Mouse (Mus musculus): ENCODE measurements around the gene Mfap5. TPM values are rescaled to one million over a fixed set of nuclear protein-coding genes. Genes with fewer than 3 reads are reported as not detected.

Mfap5 gene
- polyA plus RNA-seq, 1 experiment from 2014 or later, result 0.55 TPM

DNA sequence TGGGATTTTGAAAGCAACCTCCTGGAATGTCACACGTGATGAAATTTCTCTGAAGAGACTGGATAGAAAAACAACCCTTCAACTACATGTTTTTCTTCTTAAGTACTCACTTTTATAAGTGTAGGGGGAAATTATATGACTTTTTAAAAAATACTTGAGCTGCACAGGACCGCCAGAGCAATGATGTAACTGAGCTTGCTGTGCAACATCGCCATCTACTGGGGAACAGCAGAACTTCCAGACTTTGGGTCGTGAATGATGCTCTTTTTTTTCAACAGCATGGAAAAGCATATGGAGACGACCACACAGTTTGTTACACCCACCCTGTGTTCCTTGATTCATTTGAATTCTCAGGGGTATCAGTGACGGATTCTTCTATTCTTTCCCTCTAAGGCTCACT lies 56.8 kb downstream of the Mfap5 start:
- H3K9ac ChIP-seq (replicated peaks), result no peak overlapping the region
- DNase-seq (peak; percentile 58), ATAC-seq (no peak)
- no peaks in the 10 kb centered on the region for H3K36me3 ChIP-seq (replicated peaks; ENCODE audit: insufficient read depth, low read length)
- WGBS (ENCODE audit: insufficient replicate concordance), result 1% methylated on average over 6 of the region's 6 CpGs
- TF ChIP-seq CTCF (IDR thresholded peaks at IDR 0.05; ENCODE audit: low read depth) (peak; percentile 89), EP300 (IDR thresholded peaks at IDR 0.05; ENCODE audit: low read depth) (no peak)
- H3K4me1 ChIP-seq (ENCODE audit: insufficient read depth), result no peaks in the 10 kb centered on the region; the same call in 1 of the 2 replicates
- no peak overlapping the region for H3K4me3 ChIP-seq (ENCODE audit: low read depth, low read length)
- no peaks in the 10 kb centered on the region for H3K9me3 ChIP-seq (ENCODE audit: low read length)
- no peak overlapping the region for H3K4me2 ChIP-seq (ENCODE audit: low read depth, low read length)
- H3K27me3 ChIP-seq (ENCODE audit: insufficient read depth, low read length), result peaks cover 14% of the 10 kb centered on the region; the same call in 1 of the 2 replicates
- no peak overlapping the region for H3K27ac ChIP-seq (ENCODE audit: low read depth)

DNA sequence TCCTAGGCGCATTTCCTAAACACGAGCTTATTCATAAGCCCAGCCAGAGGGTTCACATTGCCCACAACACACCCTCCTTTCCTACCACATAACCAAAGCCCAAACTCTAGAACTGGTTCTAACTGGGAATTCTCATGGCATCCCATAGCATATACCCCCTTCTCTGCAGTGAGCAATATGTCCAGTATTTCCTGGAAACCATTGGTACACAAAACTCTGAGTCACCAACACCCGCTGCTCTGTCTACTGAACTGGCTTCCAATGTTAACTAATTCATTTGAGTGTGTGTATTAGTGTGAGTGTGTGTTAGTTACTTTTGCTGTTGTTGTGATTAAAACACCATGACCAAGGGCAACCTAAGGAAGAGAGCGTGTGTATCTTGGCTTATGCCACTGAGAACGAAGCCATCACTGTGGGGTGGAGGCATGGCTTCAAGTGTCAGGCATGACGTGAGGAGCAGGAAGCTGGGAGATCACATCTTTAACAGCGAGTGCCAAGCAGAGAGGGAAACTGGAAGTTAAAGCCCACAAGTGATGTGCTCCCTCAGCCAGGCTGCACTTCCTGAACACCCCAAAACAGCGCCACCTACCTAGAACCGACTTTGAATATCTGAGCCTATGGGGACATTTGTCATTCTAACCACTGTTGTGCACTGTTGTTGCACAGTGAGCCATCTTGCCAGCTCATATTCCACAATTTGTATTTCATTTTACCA lies 59.6 kb downstream of the Mfap5 start:
- Histone ChIP-seq H3K4me1 (ENCODE audit: insufficient read depth) (no peaks in the 10 kb centered on the region), H3K9ac (replicated peaks) (no peak overlapping the region), H3K4me3 (ENCODE audit: low read depth, low read length) (no peak overlapping the region), H3K27ac (ENCODE audit: low read depth) (no peak overlapping the region; the same call in 1 of the 2 replicates), H3K9me3 (ENCODE audit: low read length) (no peaks in the 10 kb centered on the region), H3K27me3 (ENCODE audit: insufficient read depth, low read length) (peaks cover 14% of the 10 kb centered on the region; the same call in 1 of the 2 replicates), H3K4me2 (ENCODE audit: low read depth, low read length) (no peak overlapping the region), H3K36me3 (replicated peaks; ENCODE audit: insufficient read depth, low read length) (no peaks in the 10 kb centered on the region)
- no peak for ATAC-seq
- TF ChIP-seq EP300 (IDR thresholded peaks at IDR 0.05; ENCODE audit: low read depth), result no peak
- TF ChIP-seq CTCF (IDR thresholded peaks at IDR 0.05; ENCODE audit: low read depth), result peak; percentile 22; the same call in 1 of the 2 replicates
- 75% methylated on average over 9 of the region's 9 CpGs for WGBS (ENCODE audit: insufficient replicate concordance)
- DNase-seq, result no peak

DNA sequence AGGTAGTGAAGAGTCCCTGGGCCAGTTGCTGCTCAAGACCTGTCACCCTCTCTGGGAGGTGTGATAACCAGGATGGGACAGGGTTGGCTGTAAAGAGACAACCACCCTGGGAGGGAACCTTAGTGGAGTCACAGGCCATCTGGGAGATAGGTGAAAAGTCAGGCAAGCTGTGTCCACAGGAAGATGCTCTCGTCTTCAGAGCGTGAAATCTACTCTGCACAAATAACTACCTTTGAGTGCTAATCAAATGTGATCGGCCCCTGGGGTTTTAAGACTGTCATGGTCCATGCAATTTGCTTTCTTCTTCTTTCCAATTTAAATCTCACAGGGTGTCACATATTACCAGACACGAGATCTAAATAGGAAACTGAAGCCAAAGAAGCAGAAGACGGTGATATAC lies 63.5 kb downstream of the Mfap5 start:
- H3K27ac ChIP-seq (ENCODE audit: low read depth), result no peak overlapping the region
- WGBS (ENCODE audit: insufficient replicate concordance), result 62% methylated on average over 5 of the region's 5 CpGs
- 0 out of 2 replicates have a peak, but pooled peaks cover 5% of the 10 kb centered on the region for H3K27me3 ChIP-seq (ENCODE audit: insufficient read depth, low read length)
- no peaks in the 10 kb centered on the region for H3K9me3 ChIP-seq (ENCODE audit: low read length)
- TF ChIP-seq EP300 (IDR thresholded peaks at IDR 0.05; ENCODE audit: low read depth) (no peak), CTCF (IDR thresholded peaks at IDR 0.05; ENCODE audit: low read depth) (no peak)
- H3K4me3 ChIP-seq (ENCODE audit: low read depth, low read length), result no peak overlapping the region
- DNase-seq, result no peak
- no peak overlapping the region for H3K9ac ChIP-seq (replicated peaks)
- H3K4me1 ChIP-seq (ENCODE audit: insufficient read depth), result peaks cover 13% of the 10 kb centered on the region
- no peak for ATAC-seq
- H3K4me2 ChIP-seq (ENCODE audit: low read depth, low read length), result no peak overlapping the region
- H3K36me3 ChIP-seq (replicated peaks; ENCODE audit: insufficient read depth, low read length), result no peaks in the 10 kb centered on the region

DNA sequence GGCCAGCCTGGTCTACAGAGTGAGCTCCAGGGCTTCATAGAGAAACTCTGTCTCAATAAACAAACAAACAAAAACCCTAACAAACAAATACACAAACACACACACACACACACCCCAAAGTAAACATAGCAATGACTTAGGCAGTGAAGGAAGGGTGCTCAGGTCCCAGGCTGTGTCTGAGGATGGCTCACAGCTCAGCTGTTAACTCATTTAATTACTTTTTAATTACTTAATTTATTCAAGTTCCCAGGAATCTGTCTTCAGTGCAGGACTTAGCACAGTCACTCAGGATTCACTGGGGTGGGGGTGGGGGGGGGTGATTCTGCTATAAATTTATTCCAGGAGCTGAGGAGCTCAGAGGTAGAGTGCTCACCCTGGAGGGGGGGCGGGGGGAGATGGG lies 64.1 kb downstream of the Mfap5 start:
- Histone ChIP-seq H3K27ac (ENCODE audit: low read depth) (peak overlapping the region; percentile 77; the same call in 1 of the 2 replicates), H3K9ac (replicated peaks) (no peak overlapping the region), H3K36me3 (replicated peaks; ENCODE audit: insufficient read depth, low read length) (no peaks in the 10 kb centered on the region), H3K4me1 (ENCODE audit: insufficient read depth) (peaks cover 13% of the 10 kb centered on the region), H3K27me3 (ENCODE audit: insufficient read depth, low read length) (no peaks in the 10 kb centered on the region), H3K4me2 (ENCODE audit: low read depth, low read length) (0 out of 2 replicates have a peak overlapping the region, but pooled peaks have one; percentile 4), H3K4me3 (ENCODE audit: low read depth, low read length) (no peak overlapping the region), H3K9me3 (ENCODE audit: low read length) (no peaks in the 10 kb centered on the region)
- ATAC-seq, result no peak
- 57% methylated on average over 1 of the region's 1 CpGs for WGBS (ENCODE audit: insufficient replicate concordance)
- no peak for DNase-seq
- TF ChIP-seq CTCF (IDR thresholded peaks at IDR 0.05; ENCODE audit: low read depth) (no peak), EP300 (IDR thresholded peaks at IDR 0.05; ENCODE audit: low read depth) (no peak)

GRCm38 (mm10) chr6:122570695-122571616 lies 65.3 kb downstream of the Mfap5 start:
- ATAC-seq, result peak; percentile 78
- Histone ChIP-seq H3K4me1 (ENCODE audit: insufficient read depth) (peaks cover 13% of the 10 kb centered on the region), H3K9ac (replicated peaks) (no peak overlapping the region), H3K4me2 (ENCODE audit: low read depth, low read length) (peak overlapping the region; percentile 32; the same call in 1 of the 2 replicates), H3K36me3 (replicated peaks; ENCODE audit: insufficient read depth, low read length) (no peaks in the 10 kb centered on the region), H3K4me3 (ENCODE audit: low read depth, low read length) (no peak overlapping the region), H3K27me3 (ENCODE audit: insufficient read depth, low read length) (no peaks in the 10 kb centered on the region), H3K9me3 (ENCODE audit: low read length) (no peaks in the 10 kb centered on the region), H3K27ac (ENCODE audit: low read depth) (peak overlapping the region; percentile 77)
- WGBS (ENCODE audit: insufficient replicate concordance), result 26% methylated on average over 8 of the region's 8 CpGs
- TF ChIP-seq CTCF (IDR thresholded peaks at IDR 0.05; ENCODE audit: low read depth) (no peak), EP300 (IDR thresholded peaks at IDR 0.05; ENCODE audit: low read depth) (peak; percentile 85)
- DNase-seq, result no peak

DNA sequence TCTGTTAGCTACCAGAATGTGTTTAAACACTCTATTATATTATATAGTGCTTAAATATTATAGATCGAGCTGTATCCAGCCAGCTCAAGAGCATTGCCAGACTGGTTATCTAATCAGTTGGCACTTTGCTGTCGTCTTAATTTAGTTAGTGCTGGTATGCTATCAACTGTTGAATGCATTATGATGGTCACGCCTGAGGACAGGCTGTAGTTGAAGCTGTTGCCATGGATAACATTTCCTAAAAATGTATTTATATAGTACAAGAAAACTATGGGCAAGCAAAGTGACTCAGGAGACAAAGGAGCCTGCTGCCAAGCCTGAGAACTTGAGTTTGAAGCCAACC lies 65.9 kb downstream of the Mfap5 start:
- no peak overlapping the region for H3K4me2 ChIP-seq (ENCODE audit: low read depth, low read length)
- DNase-seq, result no peak
- H3K4me3 ChIP-seq (ENCODE audit: low read depth, low read length), result no peak overlapping the region
- no peaks in the 10 kb centered on the region for H3K27me3 ChIP-seq (ENCODE audit: insufficient read depth, low read length)
- no peak for ATAC-seq
- H3K9ac ChIP-seq (replicated peaks), result no peak overlapping the region
- TF ChIP-seq EP300 (IDR thresholded peaks at IDR 0.05; ENCODE audit: low read depth), result no peak
- TF ChIP-seq CTCF (IDR thresholded peaks at IDR 0.05; ENCODE audit: low read depth), result no peak
- H3K9me3 ChIP-seq (ENCODE audit: low read length), result no peaks in the 10 kb centered on the region
- H3K27ac ChIP-seq (ENCODE audit: low read depth), result peak overlapping the region; percentile 34
- 35% methylated on average over 3 of the region's 3 CpGs for WGBS (ENCODE audit: insufficient replicate concordance)
- peaks cover 13% of the 10 kb centered on the region for H3K4me1 ChIP-seq (ENCODE audit: insufficient read depth)
- H3K36me3 ChIP-seq (replicated peaks; ENCODE audit: insufficient read depth, low read length), result no peaks in the 10 kb centered on the region
